Mouse (Mus musculus): ENCODE measurements around the gene Slc6a17.

The Slc6a17 gene

GRCm38 (mm10) chr3:107517631-107518108, at the start of gene Slc6a17:
TSS of gene Slc6a17 (minus strand) at chr3:107518018.
- peak; percentile 80 to 81 for DNase-seq (ENCODE audit: low spot score in 2 of 2)

GRCm38 (mm10) chr3:107565331-107565730, 47.5 kb upstream of the Slc6a17 start:
- no peak for DNase-seq (ENCODE audit: low spot score in 2 of 2)

- no peak for DNase-seq (ENCODE audit: low spot score in 2 of 2)
Measured at GRCm38 (mm10) chr3:107563880-107564279, 46.1 kb upstream of the Slc6a17 start.

- DNase-seq (ENCODE audit: low spot score in 2 of 2), result no peak
Measured at GRCm38 (mm10) chr3:107562591-107562990, 44.8 kb upstream of the Slc6a17 start.

- DNase-seq (ENCODE audit: low spot score in 2 of 2), result no peak
Measured at GRCm38 (mm10) chr3:107562104-107562503, 44.3 kb upstream of the Slc6a17 start.

GRCm38 (mm10) chr3:107559183-107559582, 41.4 kb upstream of the Slc6a17 start:
- DNase-seq (ENCODE audit: low spot score in 2 of 2), result peak; percentile 34 to 38

GRCm38 (mm10) chr3:107558740-107559139, 40.9 kb upstream of the Slc6a17 start:
- DNase-seq (ENCODE audit: low spot score in 2 of 2), result no peak

- DNase-seq (ENCODE audit: low spot score in 2 of 2), result no peak
Measured at GRCm38 (mm10) chr3:107554842-107555241, 37.0 kb upstream of the Slc6a17 start, which contains the start of gene Ubl4b. TSS of gene Ubl4b (minus strand) at chr3:107555073.

- no peak for DNase-seq (ENCODE audit: low spot score in 2 of 2)
Measured at GRCm38 (mm10) chr3:107550409-107551049, 32.7 kb upstream of the Slc6a17 start.

- no peak for DNase-seq (ENCODE audit: low spot score in 2 of 2)
Measured at GRCm38 (mm10) chr3:107546956-107547355, 29.1 kb upstream of the Slc6a17 start.

- no peak for DNase-seq (ENCODE audit: low spot score in 2 of 2)
Measured at GRCm38 (mm10) chr3:107545716-107546412, 28.0 kb upstream of the Slc6a17 start.

- no peak for DNase-seq (ENCODE audit: low spot score in 2 of 2)
Measured at GRCm38 (mm10) chr3:107545278-107545677, 27.5 kb upstream of the Slc6a17 start.

- no peak for DNase-seq (ENCODE audit: low spot score in 2 of 2)
Measured at GRCm38 (mm10) chr3:107543158-107544080, 25.6 kb upstream of the Slc6a17 start.

GRCm38 (mm10) chr3:107542584-107542983, 24.8 kb upstream of the Slc6a17 start:
- DNase-seq (ENCODE audit: low spot score in 2 of 2), result no peak

- DNase-seq (ENCODE audit: low spot score in 2 of 2), result no peak
Measured at GRCm38 (mm10) chr3:107537504-107537889, 19.7 kb upstream of the Slc6a17 start.

GRCm38 (mm10) chr3:107536810-107537503, 19.1 kb upstream of the Slc6a17 start:
- DNase-seq (ENCODE audit: low spot score in 2 of 2), result peak; percentile 85 to 91

GRCm38 (mm10) chr3:107534951-107535350, 17.1 kb upstream of the Slc6a17 start:
- DNase-seq (ENCODE audit: low spot score in 2 of 2), result peak in 1 of 2 experiments; percentile 53

- no peak for DNase-seq (ENCODE audit: low spot score in 2 of 2)
Measured at GRCm38 (mm10) chr3:107533532-107533931, 15.7 kb upstream of the Slc6a17 start.

- DNase-seq (ENCODE audit: low spot score in 2 of 2), result no peak
Measured at GRCm38 (mm10) chr3:107530581-107530980, 12.8 kb upstream of the Slc6a17 start.

- DNase-seq (ENCODE audit: low spot score in 2 of 2), result no peak
Measured at GRCm38 (mm10) chr3:107529182-107529581, 11.4 kb upstream of the Slc6a17 start.

- DNase-seq (ENCODE audit: low spot score in 2 of 2), result peak; percentile 87 to 94
Measured at GRCm38 (mm10) chr3:107528401-107529118, 10.7 kb upstream of the Slc6a17 start.
